Mouse (Mus musculus) naive thymus-derived CD4-positive, alpha-beta T cell, adult 5 months (primary cell): ENCODE results near the gene Rabepk. TPM values are rescaled to one million over a fixed set of nuclear protein-coding genes. Genes with fewer than 3 reads are reported as not detected.

Source experiments
- polyA plus RNA-seq: library from polyadenylated mRNA; unstranded; fragments of 100-300 nt; shearing (Covaris generic); gene quantifications from one replicate; pipeline ENCODE4 v1.2.1, GENCODE M21; 2017

Gene Rabepk
- 24.7 TPM for polyA plus RNA-seq

DNA sequence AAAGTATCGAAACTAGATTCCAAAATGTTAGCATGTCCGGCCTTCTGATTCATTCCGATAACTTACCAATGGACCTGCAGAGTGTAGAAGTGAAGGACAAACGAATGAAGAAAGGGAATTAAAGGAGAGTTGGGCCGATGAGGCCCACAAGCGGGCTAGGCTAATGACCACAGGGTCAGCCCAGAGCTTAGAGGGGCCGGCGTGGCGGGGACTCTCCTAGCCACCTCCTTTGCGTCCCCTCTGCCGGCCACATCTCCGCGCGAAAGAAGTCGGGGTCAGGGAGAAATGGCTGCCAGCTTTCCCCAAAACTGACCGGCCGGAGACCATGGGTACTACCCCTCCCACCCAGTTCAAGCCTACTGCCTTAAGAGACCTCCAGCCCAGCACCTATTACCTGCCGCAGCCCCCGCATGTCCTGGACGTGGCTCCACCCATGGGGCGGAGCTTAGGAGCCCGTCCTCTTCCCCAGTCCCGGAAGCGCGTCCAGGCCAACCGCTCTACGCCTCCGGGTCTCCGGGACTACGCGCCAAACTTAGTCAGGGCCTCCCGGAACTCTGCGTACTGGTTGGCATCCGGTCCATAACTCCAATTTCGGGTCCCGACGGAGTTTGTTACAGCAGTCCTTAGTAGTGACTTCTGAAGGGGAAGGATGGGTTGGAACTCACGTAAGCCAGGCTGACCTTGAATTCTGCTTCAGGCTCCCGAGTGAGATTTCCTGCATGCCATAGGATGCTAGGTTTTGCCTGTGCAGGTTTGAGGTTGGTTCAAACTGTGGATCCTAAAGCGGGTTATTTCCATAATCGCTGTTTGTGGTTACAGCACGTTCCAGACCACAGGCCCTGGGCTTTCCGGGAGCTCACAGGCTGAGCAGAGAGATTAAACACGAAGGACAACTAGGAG, at the start of gene Rabepk:
Gene Rabepk (minus strand): TSS at position 556 of the 900 bp plus-strand sequence.

DNA sequence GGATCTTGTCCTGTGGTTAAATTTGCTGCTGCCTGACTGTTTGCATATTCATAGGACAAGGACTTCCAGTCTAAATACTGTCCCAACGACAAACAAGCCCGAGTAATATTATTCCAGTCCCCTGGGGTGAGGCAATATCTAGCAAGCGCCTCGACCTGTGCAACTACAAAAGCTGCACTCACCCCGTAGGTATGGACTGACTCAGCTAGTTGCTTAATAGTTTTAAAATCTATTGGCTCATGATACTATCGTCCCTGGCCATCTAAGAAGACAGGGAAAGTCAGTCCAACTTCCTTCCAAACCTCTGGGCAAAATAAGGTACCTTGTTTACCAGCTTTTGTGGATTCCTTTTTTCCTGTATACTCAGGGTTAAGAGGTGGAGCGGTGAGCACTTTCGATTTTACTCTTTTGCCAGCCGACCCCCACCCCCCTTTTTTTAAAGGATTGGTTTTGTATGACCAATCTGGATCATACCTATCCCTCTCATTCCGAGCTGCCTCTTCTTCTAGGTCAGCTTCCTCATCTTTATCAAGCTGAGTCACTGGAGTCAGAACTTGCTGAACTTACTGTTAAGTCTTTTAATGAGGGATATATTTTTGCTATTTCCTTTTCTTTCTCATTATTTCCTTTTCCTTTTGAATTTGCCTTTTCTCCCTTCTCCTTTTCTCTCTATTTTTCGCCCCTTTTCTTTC, 33.2 kb upstream of the Rabepk start, which contains the start of gene Gm34653:
Gene Gm34653 (plus strand): TSS at position 242 of the 692 bp plus-strand sequence.

DNA sequence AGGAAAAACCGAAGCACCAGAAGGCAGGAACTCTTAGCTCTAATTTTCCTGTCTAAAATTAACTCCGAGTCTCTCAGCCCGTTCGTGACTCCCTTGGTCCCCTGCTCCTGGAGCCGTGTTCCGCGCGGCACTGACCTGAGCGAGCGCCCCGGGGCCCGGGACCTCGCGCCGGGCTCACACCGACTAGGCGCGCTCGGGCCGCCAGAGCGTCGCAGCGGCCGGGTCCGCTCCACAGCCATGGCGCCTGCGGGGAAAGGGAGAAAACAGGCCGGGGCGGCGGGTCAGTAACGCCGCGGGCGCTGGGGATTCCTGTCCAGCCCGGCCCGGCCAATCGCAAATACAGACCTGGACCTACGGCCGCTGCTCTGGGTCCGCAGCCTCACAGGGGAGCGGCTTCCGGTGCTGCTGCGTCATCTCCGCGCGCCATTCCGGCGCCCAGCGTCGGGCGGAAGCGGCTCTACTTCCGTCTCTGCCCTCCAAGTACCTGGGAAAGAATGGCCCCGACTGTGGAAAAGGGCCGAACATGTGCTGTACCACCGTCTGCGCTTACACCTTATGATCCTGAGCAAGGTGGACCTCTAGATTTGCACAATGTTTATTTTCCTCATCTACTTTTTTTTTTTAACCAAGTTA, 26.2 kb upstream of the Rabepk start, which contains the start of gene Fbxw2:
Gene Fbxw2 (minus strand): TSS at position 485 of the 633 bp plus-strand sequence.

DNA sequence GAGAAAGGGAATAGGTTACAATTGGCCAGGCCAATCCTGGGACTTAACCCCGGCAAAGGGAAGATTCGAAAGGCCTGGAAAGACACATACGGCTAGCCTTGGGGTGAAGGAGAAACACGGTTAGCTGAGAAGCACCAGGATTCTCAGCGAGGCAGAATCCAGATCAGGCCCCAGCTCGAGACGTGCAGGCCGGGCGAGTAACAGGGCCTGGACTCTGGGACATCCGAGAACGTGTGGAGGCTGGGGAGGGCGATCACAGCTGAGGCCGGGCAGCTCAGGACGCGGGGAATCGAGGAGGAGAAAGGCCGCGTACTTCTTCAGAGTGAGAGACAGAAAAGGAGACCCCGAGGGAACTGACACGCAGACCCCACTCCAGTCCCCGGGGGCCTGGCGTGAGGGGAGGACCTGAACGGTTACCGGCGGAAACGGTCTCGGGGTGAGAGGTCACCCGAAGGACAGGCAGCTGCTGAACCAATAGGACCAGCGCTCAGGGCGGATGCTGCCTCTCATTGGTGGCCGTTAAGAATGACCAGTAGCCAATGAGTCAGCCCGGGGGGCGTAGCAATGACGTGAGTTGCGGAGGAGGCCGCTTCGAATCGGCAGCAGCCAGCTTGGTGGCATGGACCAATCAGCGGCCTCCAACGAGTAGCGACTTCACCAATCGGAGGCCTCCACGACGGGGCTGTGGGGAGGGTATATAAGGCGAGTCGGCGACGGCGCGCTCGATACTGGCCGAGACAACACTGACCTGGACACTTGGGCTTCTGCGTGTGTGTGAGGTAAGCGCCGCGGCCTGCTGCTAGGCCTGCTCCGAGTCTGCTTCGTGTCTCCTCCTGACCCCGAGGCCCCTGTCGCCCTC, 28.1 kb downstream of the Rabepk start, which contains the start of gene Hspa5:
Gene Hspa5 (plus strand): TSS at position 603 of the 859 bp plus-strand sequence.

DNA sequence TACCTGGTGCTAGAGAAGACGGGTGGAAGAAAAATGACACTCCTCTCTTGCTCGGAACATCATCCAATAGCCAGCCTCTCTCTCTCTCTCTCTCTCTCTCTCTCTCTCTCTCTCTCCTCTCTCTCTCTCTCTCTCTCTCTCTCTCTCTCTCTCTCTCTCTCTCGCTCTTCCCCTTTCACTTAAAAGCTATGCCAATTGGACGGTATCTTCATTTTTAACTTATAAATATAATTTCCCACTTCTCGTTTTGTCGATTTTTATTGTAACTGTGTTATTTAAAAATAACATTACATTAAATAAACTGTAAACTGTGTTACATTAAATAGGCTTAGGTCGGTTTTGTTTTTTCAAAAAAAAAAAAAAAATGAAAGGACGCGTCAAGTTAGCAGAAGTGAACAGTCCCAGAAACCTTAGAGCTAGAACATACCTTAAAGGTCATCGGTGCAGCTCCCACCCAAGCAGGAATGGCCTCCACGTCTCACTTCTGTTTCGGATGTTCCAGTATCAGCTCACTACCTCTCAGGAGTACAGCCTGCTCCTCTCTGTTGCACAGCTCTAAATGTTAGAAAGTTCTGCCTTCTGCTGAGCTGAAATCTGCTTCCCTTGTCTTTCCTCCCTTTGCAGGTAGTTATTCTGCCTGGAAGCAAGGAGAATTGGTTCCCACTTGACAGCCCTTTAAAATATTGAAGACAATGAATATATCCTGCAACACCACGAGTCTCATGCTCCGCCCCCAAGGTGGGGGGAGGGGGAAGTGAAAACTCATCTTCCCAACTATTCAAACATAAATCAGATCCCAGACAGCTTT, 45.0 kb downstream of the Rabepk start, which contains the start of gene Gapvd1:
Gene Gapvd1 (minus strand): TSS at position 682 of the 808 bp plus-strand sequence.

Other genes with a start within 250 kb of the Rabepk start
- 115 TPM for gene Gapvd1, start 44.7 kb downstream of the Rabepk start, polyA plus RNA-seq
- 647 TPM for gene Hspa5, start 27.9 kb downstream of the Rabepk start, polyA plus RNA-seq
- 178 TPM for gene Fbxw2, start 26.4 kb upstream of the Rabepk start, polyA plus RNA-seq
- not detected for gene Gm34653, start 33.1 kb upstream of the Rabepk start, polyA plus RNA-seq
- not detected for gene Cutal, start 74.5 kb upstream of the Rabepk start, polyA plus RNA-seq
- gene Psmd5, start 75.1 kb upstream of the Rabepk start, polyA plus RNA-seq = 52.8 TPM
- gene Phf19, start 114.1 kb upstream of the Rabepk start, polyA plus RNA-seq = 0.71 TPM
- 374 TPM for gene Traf1, start 161.9 kb upstream of the Rabepk start, polyA plus RNA-seq